Mouse (Mus musculus) forebrain, embryonic 14.5 days (tissue): ENCODE measurements around the gene Gm4131. TPM values are rescaled to one million over a fixed set of nuclear protein-coding genes. Genes with fewer than 3 reads are reported as not detected.

Experiments used
- ATAC-seq: fragments of 200-750 bp; cut with Nextera tagmentation; 2 replicates; pipeline ENCODE4 v1.8.0; 2017; ENCODE audit warnings: mild to moderate bottlenecking, moderate library complexity
- DNase-seq: peaks from one replicate; pipeline ENCODE4 v3.0.0-alpha.2; 2015; ENCODE audit warnings: low spot score
- H3K27ac ChIP-seq: fragments of 300-500 bp; sonication (generic); 2 replicates; pipeline ENCODE4 v1.5.1; 2014; ENCODE audit warnings: low read depth, mild to moderate bottlenecking, control low read depth, low read length, moderate library complexity
- H3K27me3 ChIP-seq: fragments of 300-500 bp; sonication (generic); replicated peaks from 2 replicates; pipeline ENCODE4 v1.6.1; 2014; ENCODE audit warnings: low read length, control low read depth, mixed read lengths; ENCODE audit not compliant: control insufficient read depth, insufficient read depth
- H3K36me3 ChIP-seq: fragments of 300-500 bp; sonication (generic); 2 replicates; pipeline ENCODE4 v1.6.1; 2014; ENCODE audit warnings: low read length, control low read depth; ENCODE audit not compliant: control insufficient read depth, insufficient read depth
- H3K4me1 ChIP-seq: fragments of 300-500 bp; sonication (generic); 2 replicates; pipeline ENCODE4 v1.6.1; 2014; ENCODE audit warnings: antibody characterized with exemption, low read length, control low read depth; ENCODE audit not compliant: control insufficient read depth, insufficient read depth
- H3K4me2 ChIP-seq: fragments of 300-500 bp; sonication (generic); 2 replicates; pipeline ENCODE4 v1.6.1; 2014; ENCODE audit warnings: mild to moderate bottlenecking, control low read depth, low read length
- H3K4me3 ChIP-seq: fragments of 300-500 bp; sonication (generic); 2 replicates; pipeline ENCODE4 v1.5.1; 2014; ENCODE audit warnings: low read depth, low read length, control low read depth
- H3K9ac ChIP-seq: fragments of 300-500 bp; sonication (generic); 2 replicates; pipeline ENCODE4 v1.6.1; 2014; ENCODE audit warnings: mild to moderate bottlenecking, low read length, control low read depth, moderate library complexity
- H3K9me3 ChIP-seq: fragments of 300-500 bp; sonication (generic); replicated peaks from 2 replicates; pipeline ENCODE4 v1.6.1; 2016; ENCODE audit warnings: low read length, control low read depth, mixed read lengths; ENCODE audit not compliant: control insufficient read depth
- WGBS: fragments of 180-500 bp; shearing (Covaris S2); extraction: QIAGEN DNeasy Blood & Tissue Kit; methylation state at CpG from one replicate; pipeline ENCODE4 v1.1.7; 2014; 5-methylcytosine and 5-hydroxymethylcytosine counted together
- polyA plus RNA-seq: library from polyadenylated mRNA; unstranded; fragments of >200 nt; fragmentation: Nextera tagmentation; extraction: Ambion mirVana; gene quantifications from 2 replicates; pipeline ENCODE4 v1.2.1, GENCODE M21; 2014

The Gm4131 gene
- polyA plus RNA-seq, 1 experiment from 2014 or later = not detected

DNA sequence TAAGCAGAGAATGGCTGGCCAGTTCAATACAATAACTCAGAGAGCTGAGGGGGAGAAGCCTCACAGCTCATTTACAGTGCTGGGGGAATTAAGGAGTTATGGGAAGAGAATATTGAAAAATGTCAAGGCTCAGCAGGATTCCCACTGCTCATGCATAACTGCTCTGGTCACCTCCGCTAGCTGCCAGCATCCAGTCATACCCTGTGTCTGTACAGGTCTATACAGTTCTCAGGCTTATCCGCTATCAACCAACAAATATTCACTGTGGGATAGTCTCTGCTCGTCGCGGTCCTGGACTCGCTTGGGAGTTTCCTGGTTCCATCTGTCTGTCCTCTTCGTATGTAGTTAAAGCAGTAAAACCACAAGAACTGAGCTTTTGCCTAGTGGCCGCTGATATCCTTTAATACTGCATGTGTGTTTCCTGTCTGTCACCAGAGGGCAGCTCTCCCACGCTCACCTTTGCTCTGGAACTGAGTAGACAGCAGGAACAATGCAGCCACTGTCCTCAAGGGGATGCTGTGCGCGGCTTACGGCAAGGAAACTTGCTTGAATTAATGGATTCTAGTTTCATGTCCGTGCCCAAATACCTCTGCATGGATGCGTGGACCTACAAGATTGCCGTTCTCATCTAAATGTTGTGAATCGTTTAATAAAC lies 74.4 kb downstream of the Gm4131 start:
- H3K9ac ChIP-seq = no peak overlapping the region

DNA sequence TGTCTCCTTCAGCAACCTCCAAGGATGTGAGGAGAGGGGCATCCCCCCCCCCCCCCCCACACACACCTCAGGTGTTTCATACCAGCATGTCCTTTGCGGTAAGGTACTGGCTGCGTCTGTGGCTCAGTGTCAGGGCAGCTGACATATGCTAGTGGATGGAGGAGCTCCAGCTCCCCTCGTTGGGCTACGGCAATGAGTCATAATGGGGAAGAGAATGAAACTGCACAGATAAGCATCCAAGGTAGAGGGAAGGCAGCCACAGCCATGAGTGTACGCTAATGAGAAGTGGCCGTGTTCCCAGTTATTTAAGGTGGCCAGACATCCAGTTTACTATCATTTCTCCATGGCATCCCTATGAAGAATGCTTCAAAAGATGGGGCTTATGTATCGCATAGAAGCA lies 78.5 kb downstream of the Gm4131 start:
- no peak overlapping the region for H3K27ac ChIP-seq
- no peak overlapping the region for H3K4me3 ChIP-seq
- 86% methylated on average over 7 of the region's 7 CpGs for WGBS
- H3K36me3 ChIP-seq = no peaks in the 10 kb centered on the region
- ATAC-seq = no peak
- DNase-seq = no peak
- no peak overlapping the region for H3K4me2 ChIP-seq
- H3K27me3 ChIP-seq = no peaks in the 10 kb centered on the region
- H3K4me1 ChIP-seq = no peaks in the 10 kb centered on the region
- H3K9me3 ChIP-seq = no peaks in the 10 kb centered on the region
- no peak overlapping the region for H3K9ac ChIP-seq

More for the DNA sequence above, 74.4 kb downstream of the Gm4131 start:
- peak; percentile 76 for ATAC-seq
- H3K4me2 ChIP-seq = no peak overlapping the region
- H3K4me3 ChIP-seq = no peak overlapping the region
- no peaks in the 10 kb centered on the region for H3K4me1 ChIP-seq
- H3K9me3 ChIP-seq = no peaks in the 10 kb centered on the region
- no peaks in the 10 kb centered on the region for H3K36me3 ChIP-seq
- DNase-seq = peak; percentile 90
- WGBS = 35% methylated on average over 16 of the region's 16 CpGs
- no peaks in the 10 kb centered on the region for H3K27me3 ChIP-seq
- H3K27ac ChIP-seq = no peak overlapping the region

DNA sequence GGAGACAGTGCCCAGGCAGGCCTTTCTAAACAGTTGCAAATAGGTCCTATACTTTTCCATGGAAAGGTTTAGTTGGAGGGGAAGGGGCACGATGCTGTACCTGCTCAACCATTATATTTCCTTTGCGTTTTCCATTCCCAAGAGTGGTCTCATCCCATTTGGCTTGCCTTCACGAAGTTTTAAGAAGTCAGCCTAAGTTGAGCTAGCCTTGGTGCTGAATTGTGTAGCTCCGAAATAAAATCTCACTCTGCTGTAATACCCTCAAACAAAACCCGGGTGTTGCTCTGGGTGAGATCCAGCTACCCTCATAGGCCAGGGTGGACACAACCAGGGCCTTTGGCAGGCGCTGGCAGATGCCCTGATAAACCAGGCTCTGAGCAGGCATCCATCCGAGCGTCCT lies 85.3 kb downstream of the Gm4131 start:
- Histone ChIP-seq H3K4me3 (no peak overlapping the region), H3K27me3 (no peaks in the 10 kb centered on the region), H3K4me1 (peaks cover 6% of the 10 kb centered on the region; the same call in 1 of the 2 replicates), H3K36me3 (no peaks in the 10 kb centered on the region), H3K9me3 (no peaks in the 10 kb centered on the region), H3K27ac (no peak overlapping the region), H3K9ac (no peak overlapping the region), H3K4me2 (no peak overlapping the region)
- DNase-seq = no peak
- 59% methylated on average over 8 of the region's 8 CpGs for WGBS
- no peak for ATAC-seq

GRCm38 (mm10) chr14:62479395-62479794 lies 87.3 kb downstream of the Gm4131 start:
- Histone ChIP-seq H3K27me3 (no peaks in the 10 kb centered on the region), H3K9ac (no peak overlapping the region), H3K4me2 (no peak overlapping the region), H3K4me1 (peaks cover 6% of the 10 kb centered on the region; the same call in 1 of the 2 replicates), H3K4me3 (no peak overlapping the region), H3K36me3 (no peaks in the 10 kb centered on the region), H3K9me3 (no peaks in the 10 kb centered on the region), H3K27ac (no peak overlapping the region)
- DNase-seq = peak; percentile 77
- WGBS = 33% methylated on average over 6 of the region's 6 CpGs
- ATAC-seq = peak; percentile 79

- H3K27me3 ChIP-seq = no peaks in the 10 kb centered on the region
- no peak for DNase-seq
- no peaks in the 10 kb centered on the region for H3K9me3 ChIP-seq
Measured at GRCm38 (mm10) chr14:62474481-62474880, 92.2 kb downstream of the Gm4131 start.

GRCm38 (mm10) chr14:62472061-62472460 lies 94.7 kb downstream of the Gm4131 start:
- Histone ChIP-seq H3K4me1 (no peaks in the 10 kb centered on the region), H3K9ac (no peak overlapping the region), H3K27me3 (no peaks in the 10 kb centered on the region), H3K36me3 (no peaks in the 10 kb centered on the region), H3K9me3 (no peaks in the 10 kb centered on the region), H3K4me2 (no peak overlapping the region), H3K27ac (no peak overlapping the region), H3K4me3 (no peak overlapping the region)
- ATAC-seq = no peak
- DNase-seq = no peak
- 87% methylated on average over 2 of the region's 2 CpGs for WGBS

More at GRCm38 (mm10) chr14:62474481-62474880, 92.2 kb downstream of the Gm4131 start:
- Histone ChIP-seq H3K4me1 (no peaks in the 10 kb centered on the region), H3K36me3 (no peaks in the 10 kb centered on the region), H3K4me2 (no peak overlapping the region), H3K4me3 (no peak overlapping the region), H3K27ac (no peak overlapping the region), H3K9ac (no peak overlapping the region)
- 58% methylated on average over 1 of the region's 1 CpGs for WGBS
- ATAC-seq = no peak

GRCm38 (mm10) chr14:62468753-62469125 lies 98.0 kb downstream of the Gm4131 start:
- Histone ChIP-seq H3K4me2 (no peak overlapping the region), H3K4me3 (no peak overlapping the region), H3K9me3 (no peaks in the 10 kb centered on the region), H3K27me3 (no peaks in the 10 kb centered on the region), H3K27ac (no peak overlapping the region), H3K4me1 (no peaks in the 10 kb centered on the region), H3K9ac (no peak overlapping the region), H3K36me3 (no peaks in the 10 kb centered on the region)
- DNase-seq (no peak), ATAC-seq (no peak)
- WGBS = 90% methylated on average over 5 of the region's 5 CpGs

GRCm38 (mm10) chr14:62468119-62468752 lies 98.5 kb downstream of the Gm4131 start:
- DNase-seq (no peak), ATAC-seq (no peak)
- WGBS = 82% methylated on average over 6 of the region's 6 CpGs
- H3K4me1 ChIP-seq = no peaks in the 10 kb centered on the region
- no peak overlapping the region for H3K9ac ChIP-seq
- no peak overlapping the region for H3K4me2 ChIP-seq
- no peaks in the 10 kb centered on the region for H3K9me3 ChIP-seq
- H3K36me3 ChIP-seq = no peaks in the 10 kb centered on the region
- H3K4me3 ChIP-seq = no peak overlapping the region
- H3K27me3 ChIP-seq = no peaks in the 10 kb centered on the region
- no peak overlapping the region for H3K27ac ChIP-seq

- no peak overlapping the region for H3K9ac ChIP-seq
- ATAC-seq (no peak), DNase-seq (no peak)
- H3K4me2 ChIP-seq = no peak overlapping the region
- H3K27me3 ChIP-seq = no peaks in the 10 kb centered on the region
- H3K4me3 ChIP-seq = no peak overlapping the region
- 22% methylated on average over 9 of the region's 9 CpGs for WGBS
- H3K27ac ChIP-seq = no peak overlapping the region
- H3K9me3 ChIP-seq = no peaks in the 10 kb centered on the region
- no peaks in the 10 kb centered on the region for H3K36me3 ChIP-seq
- no peaks in the 10 kb centered on the region for H3K4me1 ChIP-seq
Measured at GRCm38 (mm10) chr14:62464966-62465365, 101.8 kb downstream of the Gm4131 start.
